Mouse (Mus musculus): ENCODE data around the gene Pds5b.
"Not testable (repeated sequence)": the region's sequence is repeated elsewhere in the genome, so short reads cannot be mapped to it uniquely, and the experiment has no call there.

Pds5b gene

GRCm38 (mm10) chr5:150821152-150821551 lies 147.6 kb downstream of the Pds5b start:
- no peak for DNase-seq (ENCODE audit: low spot score in 2 of 2)

DNA sequence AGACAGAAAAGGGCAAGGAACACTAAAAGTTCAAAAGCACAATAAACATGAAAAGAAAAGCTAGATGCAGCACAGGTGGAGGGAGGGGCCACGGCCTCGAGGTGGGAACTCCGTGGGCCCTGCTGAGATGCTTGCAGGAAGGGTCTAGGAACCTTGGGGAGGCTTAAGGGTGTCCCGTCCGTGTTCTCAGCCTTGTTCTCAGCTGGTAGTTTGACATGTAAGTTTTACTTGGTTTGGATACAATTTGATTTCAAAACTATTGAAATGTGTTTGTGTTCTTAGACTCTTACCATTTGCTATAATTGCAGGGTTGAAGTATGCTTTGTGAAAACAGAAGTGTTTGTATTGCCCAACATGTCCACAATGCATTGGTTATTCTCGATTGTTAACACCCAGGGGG lies 149.2 kb downstream of the Pds5b start:
- no peak for DNase-seq (ENCODE audit: low spot score in 2 of 2)

- no peak for DNase-seq (ENCODE audit: low spot score in 2 of 2)
These were observed 149.8 kb downstream of the Pds5b start for GRCm38 (mm10) chr5:150823361-150823760.

DNA sequence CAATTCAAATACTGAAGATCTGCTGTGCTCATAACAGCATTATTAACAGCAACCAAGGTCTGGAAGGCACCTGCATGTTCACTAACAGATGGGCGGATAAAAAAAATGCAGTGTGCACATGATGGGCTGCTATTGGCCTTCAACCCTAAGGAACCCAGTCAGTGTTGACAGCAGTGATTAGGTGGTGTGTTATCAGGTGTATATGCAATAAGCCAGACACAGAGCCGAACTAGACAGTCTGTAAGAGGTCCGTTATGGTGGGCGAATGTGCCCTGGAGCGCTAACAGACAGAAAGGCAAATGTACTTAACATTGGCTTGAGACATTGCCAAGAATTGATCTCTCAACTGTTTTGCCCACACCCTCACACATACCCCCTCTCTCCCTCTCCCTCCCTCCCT lies 156.0 kb downstream of the Pds5b start:
- DNase-seq (ENCODE audit: low spot score in 2 of 2), result no peak

DNA sequence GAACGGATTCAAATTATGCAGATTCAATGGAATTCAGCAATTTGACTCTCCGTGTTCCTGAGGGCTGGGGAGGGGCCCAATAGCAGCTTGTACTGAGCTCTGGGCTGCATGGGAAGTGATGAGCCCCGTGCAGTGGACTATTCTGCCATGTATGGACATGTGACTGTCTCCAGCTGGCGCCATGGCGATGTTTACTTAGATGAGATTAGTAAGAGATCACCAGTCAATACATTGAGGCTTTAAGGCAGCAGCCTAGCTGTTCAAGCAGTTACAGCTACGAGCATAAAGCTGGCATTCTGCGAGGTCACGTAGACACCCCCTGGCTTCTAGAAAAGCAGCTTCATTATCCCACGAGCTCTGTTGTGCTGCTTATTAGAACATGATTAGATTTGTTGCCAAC lies 157.2 kb downstream of the Pds5b start:
- DNase-seq (ENCODE audit: low spot score in 2 of 2), result no peak

DNA sequence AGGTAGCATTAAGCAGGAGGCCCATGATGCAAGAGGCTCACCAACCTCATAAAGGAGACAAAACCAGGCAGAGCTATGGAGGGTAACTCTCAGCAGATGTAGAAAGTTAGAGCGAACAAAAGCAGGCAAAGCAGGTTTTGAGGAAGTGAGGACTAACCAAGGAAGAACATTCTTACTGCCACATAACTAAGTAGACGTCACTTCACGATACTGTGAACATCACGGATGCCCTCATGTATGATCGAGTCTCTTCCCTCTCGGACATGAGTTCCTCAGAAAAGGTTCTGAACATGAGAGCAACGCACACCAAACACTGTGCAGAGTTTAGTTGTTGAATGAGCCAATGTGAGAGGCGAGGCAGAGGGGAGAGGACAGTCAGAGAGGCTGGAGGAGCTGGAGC lies 163.2 kb downstream of the Pds5b start:
- no peak for DNase-seq (ENCODE audit: low spot score in 2 of 2)

- DNase-seq (ENCODE audit: low spot score in 2 of 2), result no peak
These were observed 166.4 kb downstream of the Pds5b start for GRCm38 (mm10) chr5:150839688-150840541.

- no peak for DNase-seq (ENCODE audit: low spot score in 2 of 2)
These were observed 167.1 kb downstream of the Pds5b start for GRCm38 (mm10) chr5:150840596-150840995.

DNA sequence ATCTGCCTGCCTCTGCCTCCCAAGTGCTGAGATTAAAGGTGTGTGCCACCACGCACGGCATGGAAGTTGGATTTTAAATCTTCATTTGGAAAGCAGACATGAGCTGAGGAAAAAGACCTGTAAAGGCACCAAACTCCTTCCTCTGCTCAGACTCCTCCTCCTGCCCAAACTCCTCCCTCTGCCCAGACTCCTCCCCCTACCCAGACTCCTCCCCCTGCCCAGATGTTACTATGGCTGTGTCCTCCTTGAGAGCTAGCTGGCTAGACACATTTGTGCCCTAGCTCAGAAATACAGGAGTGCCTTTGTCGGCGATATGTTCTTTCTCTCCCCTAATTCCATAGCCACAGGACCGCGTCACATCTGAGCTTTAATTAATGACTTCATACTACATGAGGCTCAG lies 172.4 kb downstream of the Pds5b start:
- DNase-seq (ENCODE audit: low spot score in 2 of 2), result no peak

DNA sequence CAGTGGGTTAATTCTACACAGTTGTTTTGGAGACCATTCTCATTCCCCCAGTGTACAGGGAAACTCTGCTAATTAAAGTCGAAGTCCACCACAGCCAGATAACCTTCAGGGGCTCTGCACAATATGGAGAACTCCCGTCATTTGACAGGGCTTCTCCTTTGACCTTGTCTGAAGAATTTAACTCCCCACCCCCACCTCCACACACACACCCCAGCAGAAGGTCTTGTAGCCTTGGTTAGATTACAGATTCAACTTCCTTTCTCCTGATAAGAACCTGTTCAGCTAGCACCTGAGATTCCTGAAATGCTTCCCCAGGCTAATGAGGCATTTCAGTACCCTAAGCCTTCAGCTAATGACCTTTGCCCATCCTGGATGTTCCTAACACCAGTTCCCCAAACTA lies 177.3 kb downstream of the Pds5b start:
- no peak for DNase-seq (ENCODE audit: low spot score in 2 of 2)

- DNase-seq (ENCODE audit: low spot score in 2 of 2), result not testable (repeated sequence)
These were observed 178.6 kb downstream of the Pds5b start for GRCm38 (mm10) chr5:150852097-150852496.

DNA sequence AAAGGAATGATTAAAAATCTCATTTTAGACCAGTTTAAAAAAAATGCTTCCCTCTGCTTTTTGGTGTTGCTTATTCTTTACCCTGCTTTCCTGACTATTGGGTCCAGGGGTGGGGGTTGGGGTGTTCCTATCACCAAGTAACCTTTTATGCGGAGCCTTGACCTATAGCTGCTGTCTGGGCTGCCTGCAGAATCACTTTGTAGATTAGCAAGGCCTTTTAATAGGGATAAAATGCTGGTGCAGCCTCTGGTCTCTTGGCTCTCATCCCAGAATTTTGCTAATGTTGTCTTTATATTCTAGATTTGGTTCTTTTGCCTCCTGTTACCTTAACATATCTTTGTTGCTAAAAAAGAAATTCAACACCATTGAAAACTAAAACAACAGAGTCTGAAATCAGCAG lies 181.0 kb downstream of the Pds5b start:
- DNase-seq (ENCODE audit: low spot score in 2 of 2), result no peak

GRCm38 (mm10) chr5:150859642-150860194 lies 186.2 kb downstream of the Pds5b start:
- no peak for DNase-seq (ENCODE audit: low spot score in 2 of 2)

Measured in natural killer cell, adult 2 months (primary cell).